Mouse (Mus musculus) adrenal gland, adult 18-20 months (tissue): ENCODE measurements at regions not wholly inside any gene's neighbourhood (a gene's known extent, or its start where the extent isn't known, plus 50 kb on each side); places are given as distances from the start of the nearest gene placed in this dataset.
A peak's percentile ranks its signal among the peaks of the same experiment; 100 is the strongest.

Experiments
- DNase-seq, 2 experiments: peaks; one replicate each; pipeline ENCODE4 v3.0.0; 2021 to 2022; ENCODE audit warnings: low spot score in 2 of 2

GRCm38 (mm10) chr12:71618956-71619355, 211.9 kb upstream of the Daam1 start:
- DNase-seq = no peak

- DNase-seq = no peak
These were observed 211.3 kb upstream of the Daam1 start for GRCm38 (mm10) chr12:71619561-71619960.

- no peak for DNase-seq
These were observed 209.3 kb upstream of the Daam1 start for GRCm38 (mm10) chr12:71621542-71621941.

GRCm38 (mm10) chr12:71622761-71623160, 208.1 kb upstream of the Daam1 start:
- DNase-seq = no peak

GRCm38 (mm10) chr12:71623271-71623670, 207.6 kb upstream of the Daam1 start:
- DNase-seq = no peak

- no peak for DNase-seq
These were observed 206.8 kb upstream of the Daam1 start for GRCm38 (mm10) chr12:71624076-71624475.

GRCm38 (mm10) chr12:71624676-71625075, 206.2 kb upstream of the Daam1 start:
- no peak for DNase-seq

- DNase-seq = no peak
These were observed 205.8 kb upstream of the Daam1 start for GRCm38 (mm10) chr12:71625115-71625514.

GRCm38 (mm10) chr12:71626801-71627200, 204.1 kb upstream of the Daam1 start:
- DNase-seq = no peak

GRCm38 (mm10) chr12:71627421-71628339, 203.2 kb upstream of the Daam1 start:
- DNase-seq = no peak

GRCm38 (mm10) chr12:71628340-71628738, 202.5 kb upstream of the Daam1 start:
- DNase-seq = no peak

GRCm38 (mm10) chr12:71628796-71629195, 202.1 kb upstream of the Daam1 start:
- DNase-seq = no peak

- no peak for DNase-seq
These were observed 200.5 kb upstream of the Daam1 start for GRCm38 (mm10) chr12:71630386-71630785.

GRCm38 (mm10) chr12:71636300-71636699, 194.6 kb upstream of the Daam1 start:
- DNase-seq = no peak

- DNase-seq = no peak
These were observed 193.6 kb upstream of the Daam1 start for GRCm38 (mm10) chr12:71637248-71637647.

GRCm38 (mm10) chr12:71638246-71638645, 192.6 kb upstream of the Daam1 start:
- no peak for DNase-seq

GRCm38 (mm10) chr12:71640058-71640501, 190.8 kb upstream of the Daam1 start:
- DNase-seq = no peak

- DNase-seq = no peak
These were observed 189.4 kb upstream of the Daam1 start for GRCm38 (mm10) chr12:71641486-71641885.

- DNase-seq = no peak
These were observed 188.0 kb upstream of the Daam1 start for GRCm38 (mm10) chr12:71642797-71643337.

GRCm38 (mm10) chr12:71651251-71651650, 179.6 kb upstream of the Daam1 start:
- no peak for DNase-seq

- DNase-seq = no peak
These were observed 137.4 kb upstream of the Daam1 start for GRCm38 (mm10) chr12:71693346-71694038.

- DNase-seq = peak; percentile 29 to 47
These were observed 129.1 kb upstream of the Daam1 start for GRCm38 (mm10) chr12:71701753-71702152.
